Mouse (Mus musculus): ENCODE data around the gene Gm10842.

GRCm38 (mm10) chr11:105146593-105146992, at the start of gene Gm10842:
- TF ChIP-seq POLR2A (IDR thresholded peaks at IDR 0.05; ENCODE audit: borderline replicate concordance, insufficient read depth, low read length) (no peak), CTCF (IDR thresholded peaks at IDR 0.05; ENCODE audit: borderline replicate concordance, insufficient read depth, low read depth, low read length) (no peak)
